Mouse (Mus musculus): Measurements from ENCODE around the gene Chmp2a. TPM values are rescaled to one million over a fixed set of nuclear protein-coding genes. Genes with fewer than 3 reads are reported as not detected.
"Not testable (repeated sequence)": the region's sequence is repeated elsewhere in the genome, so short reads cannot be mapped to it uniquely, and the experiment has no call there.

Gene Chmp2a
- polyA plus RNA-seq (2012; ENCODE audit: insufficient read depth, insufficient read length, missing spikeins): 194 and 239 TPM in 2 replicates

GRCm38 (mm10) chr7:13034148-13034977 is at the start of gene Chmp2a:
TSS of gene Chmp2a (minus strand) at chr7:13034807.
- Histone ChIP-seq H3K27ac (replicated peaks; ENCODE audit: low read depth, low read length) (peak within 1 kb of the TSS; percentile 85), H3K4me1 (ENCODE audit: control insufficient read depth, insufficient read depth, insufficient read length, low read length) (no peaks in the 10 kb centered on the region; the same call in none of the 2 replicates), H3K4me3 (ENCODE audit: insufficient read depth, low read depth, low read length) (peak within 1 kb of the TSS; percentile 68)

GRCm38 (mm10) chr7:13072293-13072692 is 37.7 kb upstream of the Chmp2a start:
- H3K27ac ChIP-seq (replicated peaks; ENCODE audit: low read depth, low read length): no peak overlapping the region
- no peaks in the 10 kb centered on the region for H3K4me1 ChIP-seq (ENCODE audit: control insufficient read depth, insufficient read depth, insufficient read length, low read length)
- no peak overlapping the region for H3K4me3 ChIP-seq (ENCODE audit: insufficient read depth, low read depth, low read length)

- not testable (repeated sequence) for H3K4me1 ChIP-seq (ENCODE audit: control insufficient read depth, insufficient read depth, insufficient read length, low read length); H3K4me3 ChIP-seq (ENCODE audit: insufficient read depth, low read depth, low read length); H3K27ac ChIP-seq (replicated peaks; ENCODE audit: low read depth, low read length)
Observed at GRCm38 (mm10) chr7:13063399-13063798, 28.8 kb upstream of the Chmp2a start.

GRCm38 (mm10) chr7:13059536-13059935 is 24.9 kb upstream of the Chmp2a start:
- no peak overlapping the region for H3K4me3 ChIP-seq (ENCODE audit: insufficient read depth, low read depth, low read length)
- H3K4me1 ChIP-seq (ENCODE audit: control insufficient read depth, insufficient read depth, insufficient read length, low read length): no peaks in the 10 kb centered on the region
- no peak overlapping the region for H3K27ac ChIP-seq (replicated peaks; ENCODE audit: low read depth, low read length)

GRCm38 (mm10) chr7:13056913-13057700 is 22.5 kb upstream of the Chmp2a start:
- no peak overlapping the region for H3K4me3 ChIP-seq (ENCODE audit: insufficient read depth, low read depth, low read length)
- no peaks in the 10 kb centered on the region for H3K4me1 ChIP-seq (ENCODE audit: control insufficient read depth, insufficient read depth, insufficient read length, low read length)
- H3K27ac ChIP-seq (replicated peaks; ENCODE audit: low read depth, low read length): no peak overlapping the region

GRCm38 (mm10) chr7:13054287-13055010 is 19.8 kb upstream of the Chmp2a start, which contains the start of gene Mzf1:
TSS of gene Mzf1 (minus strand) at chr7:13054764.
- H3K4me3 ChIP-seq (ENCODE audit: insufficient read depth, low read depth, low read length): peak within 1 kb of the TSS; percentile 85
- no peaks in the 10 kb centered on the region for H3K4me1 ChIP-seq (ENCODE audit: control insufficient read depth, insufficient read depth, insufficient read length, low read length)
- peak within 1 kb of the TSS; percentile 65; the same call in 1 of the 2 replicates for H3K27ac ChIP-seq (replicated peaks; ENCODE audit: low read depth, low read length)

- Histone ChIP-seq H3K4me1 (ENCODE audit: control insufficient read depth, insufficient read depth, insufficient read length, low read length) (no peaks in the 10 kb centered on the region), H3K27ac (replicated peaks; ENCODE audit: low read depth, low read length) (no peak overlapping the region), H3K4me3 (ENCODE audit: insufficient read depth, low read depth, low read length) (peak overlapping the region; percentile 85)
Observed at GRCm38 (mm10) chr7:13053961-13054286, 19.3 kb upstream of the Chmp2a start.

- H3K4me1 ChIP-seq (ENCODE audit: control insufficient read depth, insufficient read depth, insufficient read length, low read length): no peaks in the 10 kb centered on the region
- no peak overlapping the region for H3K27ac ChIP-seq (replicated peaks; ENCODE audit: low read depth, low read length)
Observed at GRCm38 (mm10) chr7:13053501-13053900, 18.9 kb upstream of the Chmp2a start.

GRCm38 (mm10) chr7:13053001-13053400 is 18.4 kb upstream of the Chmp2a start:
- H3K27ac ChIP-seq (replicated peaks; ENCODE audit: low read depth, low read length): no peak overlapping the region
- no peaks in the 10 kb centered on the region for H3K4me1 ChIP-seq (ENCODE audit: control insufficient read depth, insufficient read depth, insufficient read length, low read length)

More at GRCm38 (mm10) chr7:13053501-13053900, 18.9 kb upstream of the Chmp2a start:
- H3K4me3 ChIP-seq (ENCODE audit: insufficient read depth, low read depth, low read length): no peak overlapping the region

GRCm38 (mm10) chr7:13046084-13046483 is 11.5 kb upstream of the Chmp2a start:
- Histone ChIP-seq H3K4me3 (ENCODE audit: insufficient read depth, low read depth, low read length) (no peak overlapping the region), H3K4me1 (ENCODE audit: control insufficient read depth, insufficient read depth, insufficient read length, low read length) (no peaks in the 10 kb centered on the region), H3K27ac (replicated peaks; ENCODE audit: low read depth, low read length) (no peak overlapping the region)

More at GRCm38 (mm10) chr7:13053001-13053400, 18.4 kb upstream of the Chmp2a start:
- no peak overlapping the region for H3K4me3 ChIP-seq (ENCODE audit: insufficient read depth, low read depth, low read length)

- Histone ChIP-seq H3K27ac (replicated peaks; ENCODE audit: low read depth, low read length) (no peak overlapping the region), H3K4me1 (ENCODE audit: control insufficient read depth, insufficient read depth, insufficient read length, low read length) (no peaks in the 10 kb centered on the region), H3K4me3 (ENCODE audit: insufficient read depth, low read depth, low read length) (0 out of 2 replicates have a peak overlapping the region, but pooled peaks have one; percentile 27)
Observed at GRCm38 (mm10) chr7:13044254-13044625, 9.6 kb upstream of the Chmp2a start.

GRCm38 (mm10) chr7:13043445-13044253 is 9.0 kb upstream of the Chmp2a start:
- Histone ChIP-seq H3K27ac (replicated peaks; ENCODE audit: low read depth, low read length) (no peak overlapping the region), H3K4me3 (ENCODE audit: insufficient read depth, low read depth, low read length) (peak overlapping the region; percentile 27; the same call in 1 of the 2 replicates), H3K4me1 (ENCODE audit: control insufficient read depth, insufficient read depth, insufficient read length, low read length) (no peaks in the 10 kb centered on the region; the same call in 1 of the 2 replicates)

GRCm38 (mm10) chr7:13043120-13043444 is 8.5 kb upstream of the Chmp2a start:
- Histone ChIP-seq H3K4me3 (ENCODE audit: insufficient read depth, low read depth, low read length) (no peak overlapping the region), H3K27ac (replicated peaks; ENCODE audit: low read depth, low read length) (no peak overlapping the region), H3K4me1 (ENCODE audit: control insufficient read depth, insufficient read depth, insufficient read length, low read length) (no peaks in the 10 kb centered on the region; the same call in 1 of the 2 replicates)

- no peak overlapping the region for H3K4me3 ChIP-seq (ENCODE audit: insufficient read depth, low read depth, low read length)
- H3K27ac ChIP-seq (replicated peaks; ENCODE audit: low read depth, low read length): no peak overlapping the region
- H3K4me1 ChIP-seq (ENCODE audit: control insufficient read depth, insufficient read depth, insufficient read length, low read length): no peaks in the 10 kb centered on the region; the same call in 1 of the 2 replicates
Observed at GRCm38 (mm10) chr7:13042511-13042910, 7.9 kb upstream of the Chmp2a start.
